Mouse (Mus musculus): ENCODE measurements around the gene Arrdc3. TPM values are rescaled to one million over a fixed set of nuclear protein-coding genes. Genes with fewer than 3 reads are reported as not detected.

Gene Arrdc3
- polyA plus RNA-seq, 1 experiment, result 9.2 TPM

DNA sequence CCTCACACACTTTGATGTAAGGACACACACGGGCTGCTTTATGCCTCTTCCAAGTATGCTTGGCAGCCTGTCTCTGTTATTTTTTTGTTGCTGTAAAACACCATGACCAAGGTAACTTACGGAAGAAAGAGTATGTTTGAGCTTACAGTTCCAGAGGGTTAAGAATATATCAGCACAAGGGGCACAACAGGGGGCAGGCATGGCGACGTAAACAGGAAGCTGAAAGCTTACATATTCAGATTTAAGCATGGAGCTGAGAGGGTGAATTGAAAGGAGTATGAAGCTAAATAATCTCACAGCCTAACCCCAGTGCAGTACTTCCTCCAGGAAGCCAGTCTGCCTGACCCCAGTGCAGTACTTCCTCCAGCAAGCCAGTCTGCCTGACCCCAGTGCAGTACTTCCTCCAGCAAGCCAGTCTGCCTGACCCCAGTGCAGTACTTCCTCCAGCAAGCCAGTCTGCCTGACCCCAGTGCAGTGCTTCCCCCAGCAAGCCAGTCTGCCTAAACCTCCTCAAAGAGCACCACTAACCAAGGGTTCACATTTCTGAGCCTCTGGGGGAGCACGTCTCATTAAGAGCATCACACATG lies 49.7 kb downstream of the Arrdc3 start:
- Histone ChIP-seq H3K79me2 (ENCODE audit: control insufficient read depth, insufficient read depth) (no peaks in the 10 kb centered on the region), H3K27me3 (ENCODE audit: control insufficient read depth, insufficient read depth, insufficient read length) (no peaks in the 10 kb centered on the region), H3K36me3 (ENCODE audit: control insufficient read depth, insufficient read depth) (no peaks in the 10 kb centered on the region), H3K4me3 (no peak overlapping the region), H3ac (ENCODE audit: control insufficient read depth, insufficient read length) (no peak overlapping the region), H3K4me2 (ENCODE audit: low read depth) (no peak overlapping the region)
- TF ChIP-seq TCF12 (IDR thresholded peaks at IDR 0.05; ENCODE audit: insufficient read depth, poor library complexity, severe bottlenecking), result no peak
- TF ChIP-seq CEBPB (IDR thresholded peaks at IDR 0.05; ENCODE audit: insufficient read depth, poor library complexity, severe bottlenecking), result no peak
- no peak for TF ChIP-seq POLR2AphosphoS2 (IDR thresholded peaks at IDR 0.05; ENCODE audit: insufficient read length, low read depth)
- TF ChIP-seq REST (IDR thresholded peaks at IDR 0.05; ENCODE audit: insufficient read depth, insufficient read length), result no peak
- TF ChIP-seq MAX (IDR thresholded peaks at IDR 0.05; ENCODE audit: low read depth), result no peak
- no peak for TF ChIP-seq TCF3 (IDR thresholded peaks at IDR 0.05; ENCODE audit: insufficient read length, low read depth)
- TF ChIP-seq MYOG (IDR thresholded peaks at IDR 0.05; ENCODE audit: control insufficient read depth in 1 of 3, insufficient read depth in 1 of 3, insufficient read length in 2 of 3, low read depth in 2 of 3), result no peak
- no peak for TF ChIP-seq SRF (IDR thresholded peaks at IDR 0.05; ENCODE audit: control insufficient read depth, insufficient read length, low read depth)

DNA sequence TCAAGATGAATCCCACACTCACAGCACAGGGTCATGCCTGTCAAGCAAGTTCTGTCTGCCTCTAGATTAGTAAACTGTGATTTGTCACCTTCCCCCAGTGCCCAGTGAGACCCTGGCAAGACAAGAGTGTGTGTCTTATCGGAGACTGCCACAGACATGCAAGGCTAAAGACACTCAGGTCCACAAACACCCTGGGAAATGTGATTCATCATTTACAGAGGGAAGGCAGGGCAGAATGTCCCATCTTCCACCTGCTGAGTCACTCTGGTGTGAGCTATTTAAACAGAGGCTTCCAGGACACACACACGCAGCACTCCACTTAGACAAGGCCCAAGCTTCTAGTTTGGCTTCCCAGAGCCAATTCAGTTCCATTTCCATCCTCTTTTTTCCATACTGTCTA lies 53.2 kb downstream of the Arrdc3 start:
- no peaks in the 10 kb centered on the region for H3K27me3 ChIP-seq (ENCODE audit: control insufficient read depth, insufficient read depth, insufficient read length)
- TF ChIP-seq TCF3 (IDR thresholded peaks at IDR 0.05; ENCODE audit: insufficient read length, low read depth), result no peak
- 0 out of 2 replicates have a peak, but pooled peaks have one; percentile 4 for TF ChIP-seq CEBPB (IDR thresholded peaks at IDR 0.05; ENCODE audit: insufficient read depth, poor library complexity, severe bottlenecking)
- H3ac ChIP-seq (ENCODE audit: control insufficient read depth, insufficient read length), result no peak overlapping the region
- no peaks in the 10 kb centered on the region for H3K36me3 ChIP-seq (ENCODE audit: control insufficient read depth, insufficient read depth)
- H3K4me3 ChIP-seq, result no peak overlapping the region
- H3K4me2 ChIP-seq (ENCODE audit: low read depth), result peak overlapping the region; percentile 35
- H3K79me2 ChIP-seq (ENCODE audit: control insufficient read depth, insufficient read depth), result no peaks in the 10 kb centered on the region

- H3K36me3 ChIP-seq (ENCODE audit: control insufficient read depth, insufficient read depth), result no peaks in the 10 kb centered on the region
These were observed 56.0 kb downstream of the Arrdc3 start for GRCm38 (mm10) chr13:80939228-80939627.

GRCm38 (mm10) chr13:80939866-80940265 lies 56.7 kb downstream of the Arrdc3 start:
- no peaks in the 10 kb centered on the region for H3K36me3 ChIP-seq (ENCODE audit: control insufficient read depth, insufficient read depth)
- no peaks in the 10 kb centered on the region for H3K79me2 ChIP-seq (ENCODE audit: control insufficient read depth, insufficient read depth)
- peak overlapping the region; percentile 67 for H3K4me2 ChIP-seq (ENCODE audit: low read depth)
- H3ac ChIP-seq (ENCODE audit: control insufficient read depth, insufficient read length), result no peak overlapping the region
- H3K4me3 ChIP-seq, result no peak overlapping the region
- no peak for TF ChIP-seq POLR2AphosphoS2 (IDR thresholded peaks at IDR 0.05; ENCODE audit: insufficient read length, low read depth)
- no peak for TF ChIP-seq MYOD1 (IDR thresholded peaks at IDR 0.05; ENCODE audit: control insufficient read depth in 1 of 3, insufficient read length in 2 of 3, low read depth in 2 of 3)
- no peak for TF ChIP-seq MAX (IDR thresholded peaks at IDR 0.05; ENCODE audit: low read depth)
- no peak for TF ChIP-seq TCF12 (IDR thresholded peaks at IDR 0.05; ENCODE audit: insufficient read depth, poor library complexity, severe bottlenecking)
- no peak for TF ChIP-seq USF1 (IDR thresholded peaks at IDR 0.05; ENCODE audit: low read depth)
- no peaks in the 10 kb centered on the region for H3K27me3 ChIP-seq (ENCODE audit: control insufficient read depth, insufficient read depth, insufficient read length)

More at GRCm38 (mm10) chr13:80939228-80939627, 56.0 kb downstream of the Arrdc3 start:
- H3ac ChIP-seq (ENCODE audit: control insufficient read depth, insufficient read length), result no peak overlapping the region
- no peaks in the 10 kb centered on the region for H3K27me3 ChIP-seq (ENCODE audit: control insufficient read depth, insufficient read depth, insufficient read length)
- peak overlapping the region; percentile 67 for H3K4me2 ChIP-seq (ENCODE audit: low read depth)
- no peaks in the 10 kb centered on the region for H3K79me2 ChIP-seq (ENCODE audit: control insufficient read depth, insufficient read depth)
- TF ChIP-seq MYOD1 (IDR thresholded peaks at IDR 0.05; ENCODE audit: control insufficient read depth in 1 of 3, insufficient read length in 2 of 3, low read depth in 2 of 3) (peak; percentile 23 to 69 (median 27)), MYOG (IDR thresholded peaks at IDR 0.05; ENCODE audit: control insufficient read depth in 1 of 3, insufficient read depth in 1 of 3, insufficient read length in 2 of 3, low read depth in 2 of 3) (peak in 2 of 3 experiments; percentile 66 to 75), E2F4 (IDR thresholded peaks at IDR 0.05; ENCODE audit: insufficient read depth) (no peak)
- no peak overlapping the region for H3K4me3 ChIP-seq

DNA sequence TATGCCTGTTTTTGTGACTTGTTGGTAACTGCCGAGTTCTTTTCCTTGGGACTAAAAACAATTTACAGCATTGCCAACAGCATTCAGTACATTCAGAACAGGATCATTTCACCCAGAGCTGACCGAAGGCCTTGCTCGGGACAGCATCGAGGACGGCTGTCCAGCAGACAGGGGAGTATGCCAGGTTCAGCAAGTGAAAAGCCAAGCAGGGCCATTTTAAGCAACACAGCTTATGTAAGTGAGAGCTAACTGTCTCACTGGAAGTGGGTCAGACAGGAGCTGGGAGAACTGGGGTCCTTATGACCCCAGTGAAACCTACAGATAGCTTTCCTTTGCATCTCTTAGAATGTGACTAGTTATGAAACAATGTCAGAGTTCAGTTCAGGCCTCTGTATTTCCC lies 57.2 kb downstream of the Arrdc3 start:
- Histone ChIP-seq H3K4me2 (ENCODE audit: low read depth) (peak overlapping the region; percentile 67), H3ac (ENCODE audit: control insufficient read depth, insufficient read length) (no peak overlapping the region), H3K4me3 (no peak overlapping the region), H3K79me2 (ENCODE audit: control insufficient read depth, insufficient read depth) (no peaks in the 10 kb centered on the region), H3K36me3 (ENCODE audit: control insufficient read depth, insufficient read depth) (no peaks in the 10 kb centered on the region), H3K27me3 (ENCODE audit: control insufficient read depth, insufficient read depth, insufficient read length) (no peaks in the 10 kb centered on the region)
- TF ChIP-seq MYOG (IDR thresholded peaks at IDR 0.05; ENCODE audit: control insufficient read depth in 1 of 3, insufficient read depth in 1 of 3, insufficient read length in 2 of 3, low read depth in 2 of 3) (no peak), MYOD1 (IDR thresholded peaks at IDR 0.05; ENCODE audit: control insufficient read depth in 1 of 3, insufficient read length in 2 of 3, low read depth in 2 of 3) (no peak), POLR2A (IDR thresholded peaks at IDR 0.05; ENCODE audit: insufficient read length, low read depth) (no peak), REST (IDR thresholded peaks at IDR 0.05; ENCODE audit: insufficient read depth, insufficient read length) (no peak), TCF3 (IDR thresholded peaks at IDR 0.05; ENCODE audit: insufficient read length, low read depth) (no peak), TCF12 (IDR thresholded peaks at IDR 0.05; ENCODE audit: insufficient read depth, poor library complexity, severe bottlenecking) (no peak), SRF (IDR thresholded peaks at IDR 0.05; ENCODE audit: control insufficient read depth, insufficient read length, low read depth) (no peak), USF1 (IDR thresholded peaks at IDR 0.05; ENCODE audit: low read depth) (no peak), MAX (IDR thresholded peaks at IDR 0.05; ENCODE audit: low read depth) (no peak), CEBPB (IDR thresholded peaks at IDR 0.05; ENCODE audit: insufficient read depth, poor library complexity, severe bottlenecking) (no peak), POLR2AphosphoS2 (IDR thresholded peaks at IDR 0.05; ENCODE audit: insufficient read length, low read depth) (no peak), E2F4 (IDR thresholded peaks at IDR 0.05; ENCODE audit: insufficient read depth) (no peak)

Measured in myocyte (in vitro differentiated cells).